Mouse (Mus musculus): ENCODE measurements around the gene Plagl1. TPM values are rescaled to one million over a fixed set of nuclear protein-coding genes. Genes with fewer than 3 reads are reported as not detected.
A peak's percentile ranks its signal among the peaks of the same experiment; 100 is the strongest.

Plagl1 gene
- polyA plus RNA-seq, 1 experiment from 2014 or later: 74.9 TPM

DNA sequence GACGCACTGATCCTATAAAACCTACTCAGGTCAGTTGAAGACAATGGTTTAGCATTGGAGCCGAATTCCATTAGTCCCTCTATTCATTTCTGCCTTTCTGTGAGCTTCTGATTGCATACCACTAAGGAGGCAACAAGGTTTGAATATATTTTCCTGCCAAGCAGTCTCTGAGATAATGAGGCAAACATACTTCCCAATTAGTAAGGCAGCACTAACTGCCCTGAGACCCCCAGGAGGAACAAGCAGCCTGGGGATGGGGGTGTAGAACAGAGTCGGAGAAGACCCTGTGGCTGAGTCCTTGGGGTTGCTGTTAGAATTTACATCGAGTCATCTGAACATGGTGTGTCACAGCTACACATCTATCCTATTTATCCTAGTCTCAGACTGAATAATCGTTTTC, 95.1 kb downstream of the Plagl1 start:
- no peak for ATAC-seq (ENCODE audit: insufficient number of reproducible peaks, low FRiP score, low TSS enrichment, low read depth)

DNA sequence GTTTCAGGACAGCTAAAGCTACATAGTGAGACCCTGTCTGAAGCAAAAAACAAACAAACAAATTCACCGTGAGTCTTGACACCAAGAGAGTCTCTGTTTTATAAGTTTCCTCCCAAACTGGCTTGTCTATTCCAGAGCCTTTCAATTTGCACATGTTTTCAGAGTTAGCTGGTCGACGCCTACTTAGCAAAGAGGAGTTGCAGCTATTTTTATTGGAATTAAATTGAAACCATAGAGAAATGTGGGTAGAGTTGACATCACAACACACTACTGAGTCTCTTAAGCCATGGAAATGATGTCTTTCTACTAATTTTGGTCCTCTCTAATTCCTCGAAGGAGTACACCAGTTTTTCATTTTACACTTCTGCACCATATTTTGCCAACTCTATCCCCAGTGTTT, 100.6 kb downstream of the Plagl1 start:
- Histone ChIP-seq H3K27me3 (ENCODE audit: control insufficient read depth, insufficient read depth, low read length) (no peaks in the 10 kb centered on the region), H3K4me2 (ENCODE audit: low read depth, severe bottlenecking) (no peak overlapping the region), H3K36me3 (ENCODE audit: control insufficient read depth, insufficient read depth, low read length) (no peaks in the 10 kb centered on the region), H3K9ac (ENCODE audit: low read length) (no peak overlapping the region), H3K4me1 (ENCODE audit: control insufficient read depth, insufficient read depth, low read length) (no peaks in the 10 kb centered on the region), H3K27ac (replicated peaks; ENCODE audit: low read depth, low read length) (no peak overlapping the region), H3K9me3 (ENCODE audit: control insufficient read depth, low read length) (no peaks in the 10 kb centered on the region), H3K4me3 (ENCODE audit: low read depth, low read length) (no peak overlapping the region)
- 85% methylated on average over 4 of the region's 4 CpGs for WGBS
- DNase-seq (ENCODE audit: low spot score) (no peak), ATAC-seq (ENCODE audit: insufficient number of reproducible peaks, low FRiP score, low TSS enrichment, low read depth) (no peak)

More for the DNA sequence above, 95.1 kb downstream of the Plagl1 start:
- WGBS: 80% methylated on average over 5 of the region's 5 CpGs
- Histone ChIP-seq H3K4me1 (ENCODE audit: control insufficient read depth, insufficient read depth, low read length) (no peaks in the 10 kb centered on the region), H3K9ac (ENCODE audit: low read length) (no peak overlapping the region), H3K4me3 (ENCODE audit: low read depth, low read length) (no peak overlapping the region), H3K27ac (replicated peaks; ENCODE audit: low read depth, low read length) (no peak overlapping the region), H3K9me3 (ENCODE audit: control insufficient read depth, low read length) (no peaks in the 10 kb centered on the region), H3K36me3 (ENCODE audit: control insufficient read depth, insufficient read depth, low read length) (no peaks in the 10 kb centered on the region), H3K4me2 (ENCODE audit: low read depth, severe bottlenecking) (no peak overlapping the region), H3K27me3 (ENCODE audit: control insufficient read depth, insufficient read depth, low read length) (no peaks in the 10 kb centered on the region)
- no peak for DNase-seq (ENCODE audit: low spot score)

DNA sequence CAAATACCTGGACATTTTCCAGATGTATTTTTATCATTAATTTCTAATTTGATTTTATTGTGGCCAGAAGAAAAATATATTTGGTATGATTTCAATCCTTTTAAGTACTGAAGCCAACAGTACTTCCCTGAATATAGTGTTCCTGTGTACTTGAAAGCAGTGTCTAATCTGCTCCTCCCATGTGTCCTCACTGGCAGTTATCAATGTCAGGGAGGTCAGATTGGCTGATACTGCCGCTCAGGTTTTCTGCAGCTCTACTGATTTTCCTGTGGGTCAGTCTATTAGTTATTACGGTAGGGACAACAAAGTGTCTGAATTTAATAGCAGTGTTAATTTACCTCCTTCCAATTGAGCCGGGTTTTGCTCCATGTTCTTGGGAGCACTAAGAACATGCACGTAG, 101.7 kb downstream of the Plagl1 start:
- Histone ChIP-seq H3K36me3 (ENCODE audit: control insufficient read depth, insufficient read depth, low read length) (no peaks in the 10 kb centered on the region), H3K9me3 (ENCODE audit: control insufficient read depth, low read length) (no peaks in the 10 kb centered on the region)
- no peak for ATAC-seq (ENCODE audit: insufficient number of reproducible peaks, low FRiP score, low TSS enrichment, low read depth)

DNA sequence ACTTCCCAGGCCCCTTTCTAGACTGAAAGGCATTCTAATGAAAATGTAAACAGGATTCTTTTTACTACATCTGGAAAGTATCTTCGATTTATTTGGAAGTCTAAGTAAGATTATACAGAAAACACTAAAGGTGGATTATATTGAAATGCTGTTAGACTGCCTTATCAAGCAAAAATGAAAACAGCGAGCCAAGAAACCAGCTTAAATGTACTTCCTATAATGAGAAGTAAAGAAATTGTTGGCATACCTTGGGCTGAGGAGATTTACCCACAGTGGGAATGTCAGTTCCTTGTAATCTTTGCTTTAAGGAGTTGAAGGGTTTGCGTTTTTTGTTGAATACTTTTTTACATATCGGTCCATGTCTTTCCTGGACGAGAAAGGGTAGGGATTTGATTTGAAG, 108.2 kb downstream of the Plagl1 start:
- H3K4me1 ChIP-seq (ENCODE audit: control insufficient read depth, insufficient read depth, low read length): peaks cover 24% of the 10 kb centered on the region
- no peak overlapping the region for H3K9ac ChIP-seq (ENCODE audit: low read length)
- no peak overlapping the region for H3K27ac ChIP-seq (replicated peaks; ENCODE audit: low read depth, low read length)
- ATAC-seq (ENCODE audit: insufficient number of reproducible peaks, low FRiP score, low TSS enrichment, low read depth) (no peak), DNase-seq (ENCODE audit: low spot score) (no peak)
- H3K27me3 ChIP-seq (ENCODE audit: control insufficient read depth, insufficient read depth, low read length): no peaks in the 10 kb centered on the region
- WGBS: 83% methylated on average over 5 of the region's 5 CpGs
- H3K4me3 ChIP-seq (ENCODE audit: low read depth, low read length): no peak overlapping the region
- H3K36me3 ChIP-seq (ENCODE audit: control insufficient read depth, insufficient read depth, low read length): no peaks in the 10 kb centered on the region
- H3K9me3 ChIP-seq (ENCODE audit: control insufficient read depth, low read length): no peaks in the 10 kb centered on the region
- H3K4me2 ChIP-seq (ENCODE audit: low read depth, severe bottlenecking): no peak overlapping the region

More for the DNA sequence above, 101.7 kb downstream of the Plagl1 start:
- DNase-seq (ENCODE audit: low spot score): no peak
- Histone ChIP-seq H3K4me1 (ENCODE audit: control insufficient read depth, insufficient read depth, low read length) (no peaks in the 10 kb centered on the region), H3K4me2 (ENCODE audit: low read depth, severe bottlenecking) (no peak overlapping the region), H3K27ac (replicated peaks; ENCODE audit: low read depth, low read length) (no peak overlapping the region), H3K9ac (ENCODE audit: low read length) (no peak overlapping the region), H3K27me3 (ENCODE audit: control insufficient read depth, insufficient read depth, low read length) (no peaks in the 10 kb centered on the region), H3K4me3 (ENCODE audit: low read depth, low read length) (no peak overlapping the region)
- WGBS: 68% methylated on average over 4 of the region's 4 CpGs

DNA sequence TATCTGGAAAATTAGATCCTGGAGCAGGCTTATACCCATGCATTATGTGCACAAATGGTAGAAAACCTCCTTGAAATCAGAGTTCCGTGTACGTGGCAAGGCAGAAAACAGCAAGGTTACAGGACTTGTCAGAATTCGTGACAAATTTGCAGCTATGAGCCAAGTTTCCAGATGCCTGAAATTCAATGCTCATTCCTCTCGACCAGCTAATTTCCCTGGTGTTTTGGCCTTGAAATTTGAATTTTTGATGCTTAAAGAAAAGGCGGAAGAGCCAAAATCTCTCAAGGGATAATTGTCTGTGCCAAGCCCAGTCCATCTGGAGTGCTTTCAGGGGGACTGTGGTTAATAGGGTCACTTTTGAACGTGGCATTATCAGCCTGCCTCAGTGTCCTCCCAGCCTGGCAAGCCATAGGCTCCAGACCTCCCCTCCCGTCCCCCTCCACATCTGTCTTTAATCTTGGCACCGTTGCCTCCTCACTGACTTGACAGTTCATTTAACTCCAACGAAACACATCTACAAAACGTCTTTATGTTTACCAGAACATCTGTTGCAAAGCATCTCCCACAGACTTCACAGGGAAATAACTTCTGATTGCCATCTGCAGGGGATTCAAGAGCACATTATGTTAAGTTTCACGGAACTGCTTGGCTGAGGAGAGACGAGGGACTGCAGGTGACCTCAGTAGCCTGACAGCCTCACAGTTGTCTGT, 110.6 kb downstream of the Plagl1 start:
- no peak overlapping the region for H3K4me2 ChIP-seq (ENCODE audit: low read depth, severe bottlenecking)
- H3K9ac ChIP-seq (ENCODE audit: low read length): no peak overlapping the region
- no peaks in the 10 kb centered on the region for H3K9me3 ChIP-seq (ENCODE audit: control insufficient read depth, low read length)
- H3K4me3 ChIP-seq (ENCODE audit: low read depth, low read length): no peak overlapping the region
- H3K27me3 ChIP-seq (ENCODE audit: control insufficient read depth, insufficient read depth, low read length): no peaks in the 10 kb centered on the region
- peaks cover 24% of the 10 kb centered on the region for H3K4me1 ChIP-seq (ENCODE audit: control insufficient read depth, insufficient read depth, low read length)
- 12% methylated on average over 12 of the region's 12 CpGs for WGBS
- ATAC-seq (ENCODE audit: insufficient number of reproducible peaks, low FRiP score, low TSS enrichment, low read depth) (peak; percentile 78; the same call in 1 of the 2 replicates), DNase-seq (ENCODE audit: low spot score) (peak; percentile 61)
- no peak overlapping the region; the same call in 1 of the 2 replicates for H3K27ac ChIP-seq (replicated peaks; ENCODE audit: low read depth, low read length)
- no peaks in the 10 kb centered on the region for H3K36me3 ChIP-seq (ENCODE audit: control insufficient read depth, insufficient read depth, low read length)

DNA sequence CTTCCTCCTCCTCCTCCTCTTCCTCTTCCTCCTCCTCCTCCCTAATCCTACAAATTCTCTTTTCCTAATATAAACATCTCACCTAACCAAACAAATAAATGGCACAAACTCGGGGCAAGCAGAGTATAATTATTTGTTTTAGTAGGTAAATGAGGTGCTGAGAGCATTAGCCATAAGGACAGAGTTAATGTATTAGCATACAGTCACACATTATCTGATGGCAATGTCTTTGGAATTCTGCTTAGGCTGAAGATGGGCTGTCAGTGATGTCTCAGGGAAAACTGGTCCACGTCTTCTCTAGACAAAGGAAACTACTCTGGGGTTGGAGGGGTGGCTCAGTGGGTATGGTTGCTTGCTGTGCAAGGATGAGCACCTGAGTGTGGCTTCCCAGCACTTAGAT, 111.2 kb downstream of the Plagl1 start:
- ATAC-seq (ENCODE audit: insufficient number of reproducible peaks, low FRiP score, low TSS enrichment, low read depth) (no peak), DNase-seq (ENCODE audit: low spot score) (no peak)
- Histone ChIP-seq H3K9ac (ENCODE audit: low read length) (no peak overlapping the region), H3K27ac (replicated peaks; ENCODE audit: low read depth, low read length) (no peak overlapping the region), H3K36me3 (ENCODE audit: control insufficient read depth, insufficient read depth, low read length) (no peaks in the 10 kb centered on the region), H3K27me3 (ENCODE audit: control insufficient read depth, insufficient read depth, low read length) (no peaks in the 10 kb centered on the region), H3K9me3 (ENCODE audit: control insufficient read depth, low read length) (no peaks in the 10 kb centered on the region), H3K4me3 (ENCODE audit: low read depth, low read length) (no peak overlapping the region), H3K4me2 (ENCODE audit: low read depth, severe bottlenecking) (no peak overlapping the region), H3K4me1 (ENCODE audit: control insufficient read depth, insufficient read depth, low read length) (peaks cover 24% of the 10 kb centered on the region)
- WGBS: 21% methylated on average over 2 of the region's 2 CpGs

DNA sequence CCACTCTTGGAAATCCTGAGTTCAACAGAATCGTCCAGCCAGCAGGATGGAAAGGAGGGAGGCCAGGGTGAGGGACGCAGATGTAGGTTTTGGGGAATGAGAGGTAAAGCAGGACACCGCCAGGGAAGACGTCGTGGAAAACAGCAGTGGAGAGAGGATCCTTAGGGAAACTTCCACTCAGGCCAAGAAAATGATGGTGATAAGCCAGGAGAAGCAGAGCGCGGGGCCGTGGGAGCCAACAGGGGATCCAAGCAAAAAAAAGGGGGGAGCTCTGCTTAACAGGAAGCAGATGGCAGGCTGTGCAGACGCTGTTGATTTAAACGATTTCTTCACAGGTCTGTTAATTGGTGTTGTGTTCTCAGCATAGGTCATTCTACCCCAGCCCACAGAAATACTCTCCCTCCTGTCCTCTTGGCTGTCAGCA, 112.5 kb downstream of the Plagl1 start:
- H3K27me3 ChIP-seq (ENCODE audit: control insufficient read depth, insufficient read depth, low read length): no peaks in the 10 kb centered on the region
- no peak for ATAC-seq (ENCODE audit: insufficient number of reproducible peaks, low FRiP score, low TSS enrichment, low read depth)
- WGBS: 20% methylated on average over 10 of the region's 10 CpGs
- no peak overlapping the region for H3K9ac ChIP-seq (ENCODE audit: low read length)
- DNase-seq (ENCODE audit: low spot score): peak; percentile 53
- peaks cover 24% of the 10 kb centered on the region for H3K4me1 ChIP-seq (ENCODE audit: control insufficient read depth, insufficient read depth, low read length)
- H3K4me2 ChIP-seq (ENCODE audit: low read depth, severe bottlenecking): peak overlapping the region; percentile 24; the same call in 1 of the 2 replicates
- no peak overlapping the region for H3K27ac ChIP-seq (replicated peaks; ENCODE audit: low read depth, low read length)
- H3K36me3 ChIP-seq (ENCODE audit: control insufficient read depth, insufficient read depth, low read length): no peaks in the 10 kb centered on the region; the same call in 1 of the 2 replicates
- H3K9me3 ChIP-seq (ENCODE audit: control insufficient read depth, low read length): no peaks in the 10 kb centered on the region
- no peak overlapping the region for H3K4me3 ChIP-seq (ENCODE audit: low read depth, low read length)

DNA sequence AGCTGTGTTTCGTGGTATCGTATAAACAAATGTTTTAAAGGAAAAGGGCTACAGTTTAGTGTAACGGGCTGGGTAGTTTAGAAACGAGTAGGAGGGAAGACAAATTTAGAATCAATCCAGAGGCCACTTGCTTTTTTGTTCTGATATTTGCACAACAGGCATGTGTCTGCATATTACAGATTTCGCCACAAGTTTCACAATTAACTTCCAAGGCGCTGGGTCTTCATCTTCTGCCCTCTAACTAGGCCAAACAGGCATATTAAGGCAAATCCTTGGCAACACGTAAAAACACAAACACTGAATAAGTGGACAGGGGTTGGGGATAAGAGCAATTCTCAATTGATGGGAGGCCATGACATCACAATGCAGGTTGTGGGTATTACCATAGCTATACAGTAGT, 115.6 kb downstream of the Plagl1 start:
- Histone ChIP-seq H3K27ac (replicated peaks; ENCODE audit: low read depth, low read length) (no peak overlapping the region), H3K9me3 (ENCODE audit: control insufficient read depth, low read length) (no peaks in the 10 kb centered on the region), H3K27me3 (ENCODE audit: control insufficient read depth, insufficient read depth, low read length) (no peaks in the 10 kb centered on the region), H3K4me1 (ENCODE audit: control insufficient read depth, insufficient read depth, low read length) (peaks cover 19% of the 10 kb centered on the region), H3K36me3 (ENCODE audit: control insufficient read depth, insufficient read depth, low read length) (peaks cover 4% of the 10 kb centered on the region; the same call in 1 of the 2 replicates), H3K4me3 (ENCODE audit: low read depth, low read length) (no peak overlapping the region), H3K9ac (ENCODE audit: low read length) (no peak overlapping the region), H3K4me2 (ENCODE audit: low read depth, severe bottlenecking) (no peak overlapping the region)
- 96% methylated on average over 7 of the region's 7 CpGs for WGBS
- DNase-seq (ENCODE audit: low spot score) (no peak), ATAC-seq (ENCODE audit: insufficient number of reproducible peaks, low FRiP score, low TSS enrichment, low read depth) (no peak)
